Mouse (Mus musculus) kidney, adult 9 months (tissue): ENCODE results near the gene Fndc3b.

ENCODE experiments used
- DNase-seq: peaks from one replicate; pipeline ENCODE4 v3.0.0; 2022

Fndc3b gene

DNA sequence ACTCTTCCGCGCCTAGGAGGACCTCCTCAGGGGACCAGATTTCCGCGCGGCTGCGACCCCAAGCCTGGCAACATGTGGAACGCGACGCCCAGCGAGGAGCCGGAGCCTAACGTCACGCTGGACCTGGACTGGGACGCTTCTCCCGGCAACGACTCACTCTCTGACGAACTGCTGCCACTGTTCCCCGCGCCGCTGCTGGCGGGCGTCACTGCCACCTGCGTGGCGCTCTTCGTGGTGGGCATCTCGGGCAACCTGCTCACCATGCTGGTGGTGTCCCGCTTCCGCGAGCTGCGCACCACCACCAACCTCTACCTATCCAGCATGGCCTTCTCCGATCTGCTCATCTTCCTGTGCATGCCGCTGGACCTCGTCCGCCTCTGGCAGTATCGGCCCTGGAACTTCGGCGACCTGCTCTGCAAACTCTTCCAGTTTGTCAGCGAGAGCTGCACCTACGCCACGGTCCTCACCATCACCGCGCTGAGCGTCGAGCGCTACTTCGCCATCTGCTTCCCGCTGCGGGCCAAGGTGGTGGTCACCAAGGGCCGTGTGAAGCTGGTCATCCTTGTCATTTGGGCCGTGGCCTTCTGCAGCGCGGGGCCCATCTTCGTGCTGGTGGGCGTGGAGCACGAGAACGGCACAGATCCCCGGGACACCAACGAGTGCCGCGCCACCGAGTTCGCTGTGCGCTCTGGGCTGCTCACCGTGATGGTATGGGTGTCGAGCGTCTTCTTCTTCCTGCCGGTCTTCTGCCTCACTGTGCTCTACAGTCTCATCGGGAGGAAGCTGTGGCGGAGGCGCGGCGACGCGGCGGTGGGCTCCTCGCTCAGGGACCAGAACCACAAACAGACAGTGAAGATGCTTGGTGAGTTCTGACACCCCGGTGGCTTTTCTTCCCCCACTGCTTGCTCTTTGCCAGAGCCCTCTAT, 339.1 kb downstream of the Fndc3b start:
- no peak for DNase-seq

DNA sequence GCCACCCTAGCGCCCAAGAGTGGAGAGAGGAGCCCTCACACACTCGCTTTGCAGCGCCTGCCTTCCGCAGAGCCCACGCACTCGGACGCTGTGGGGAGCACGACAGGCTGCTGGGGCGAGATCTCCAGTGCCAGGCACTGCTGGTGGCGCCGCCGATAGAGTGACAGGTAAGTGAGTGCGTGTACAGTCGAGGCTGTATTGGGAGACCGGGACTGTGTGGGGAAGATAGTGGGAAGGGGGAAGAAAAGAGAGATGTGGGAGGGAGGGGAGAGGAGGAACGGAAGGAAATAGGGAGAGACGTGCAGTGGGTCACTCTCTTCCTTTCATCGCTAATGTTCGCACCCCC, 339.9 kb downstream of the Fndc3b start, which contains the start of gene Ghsr:
Gene Ghsr, plus strand, starts transcription at position 76 of the 346 bp plus-strand sequence.
- no peak for DNase-seq

GRCm38 (mm10) chr3:27370582-27371275, 340.4 kb downstream of the Fndc3b start:
- no peak for DNase-seq

DNA sequence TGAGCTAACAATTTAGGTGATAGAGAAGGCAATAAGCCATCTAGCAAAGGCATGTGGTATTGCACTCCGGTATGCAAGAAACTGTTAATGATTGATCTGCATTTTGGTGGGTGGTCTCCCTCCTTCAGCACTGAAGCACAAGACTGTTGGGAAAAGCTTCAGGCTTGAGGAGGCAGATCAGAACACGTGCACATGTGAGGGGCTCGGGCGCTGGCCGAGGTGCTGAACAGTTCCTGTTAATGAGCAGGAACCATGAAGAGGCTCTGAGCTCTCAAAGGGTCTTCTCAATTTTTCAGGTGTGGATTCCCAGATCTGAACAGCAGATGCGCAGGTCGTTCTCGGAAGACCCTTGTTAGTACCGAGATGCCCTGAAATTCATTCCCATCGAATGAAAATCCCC, 341.0 kb downstream of the Fndc3b start:
- peak; percentile 32 for DNase-seq
